Mouse (Mus musculus) MEL-GATA-1-ER (cell line): ENCODE measurements at regions not wholly inside any gene's neighbourhood (a gene's known extent, or its start where the extent isn't known, plus 50 kb on each side); places are given as distances from the start of the nearest gene placed in this dataset.

Experiments used
- DNase-seq: peaks from one replicate; pipeline ENCODE4 v3.0.0-alpha.2; 2012; ENCODE audit warnings: low read depth; ENCODE audit errors: extremely low read depth

DNA sequence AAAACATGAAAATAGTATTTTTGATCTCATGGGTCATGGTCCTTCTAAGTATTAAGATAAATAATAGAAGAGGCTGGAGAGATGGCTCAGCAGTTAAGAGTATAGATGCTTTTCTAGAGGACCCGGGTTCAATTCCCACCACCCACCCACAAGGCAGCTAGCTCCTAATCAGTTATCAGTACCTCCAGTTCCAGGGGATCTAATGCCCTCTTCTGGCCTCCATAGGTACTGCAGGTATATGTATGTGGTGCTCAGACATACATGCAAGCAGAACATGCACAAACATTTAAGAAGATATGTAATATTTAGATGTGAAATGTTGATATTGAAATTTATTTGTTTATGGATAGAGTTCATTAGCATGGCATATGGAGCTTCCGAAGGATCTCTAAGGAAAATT lies 56.8 kb upstream of the Prok2 start:
- peak; percentile 26 for DNase-seq
